Mouse (Mus musculus): Measurements from ENCODE around the gene Gpn1. TPM values are rescaled to one million over a fixed set of nuclear protein-coding genes. Genes with fewer than 3 reads are reported as not detected.

The Gpn1 gene
- polyA plus RNA-seq, 1 experiment from 2014 or later: 80.6 TPM

Other genes starting within 250 kb of the Gpn1 start
- gene Krtcap3, start 243.1 kb upstream of the Gpn1 start, polyA plus RNA-seq (2016; fragmentation: Nextera tagmentation; extraction: Ambion mirVana): 6.3 and 9.6 TPM in 2 replicates
- 44.4 and 57.8 TPM in 2 replicates for gene Ift172, start 203.6 kb upstream of the Gpn1 start, polyA plus RNA-seq (2016; fragmentation: Nextera tagmentation; extraction: Ambion mirVana)
- gene Fndc4, start 198.7 kb upstream of the Gpn1 start, polyA plus RNA-seq (2016; fragmentation: Nextera tagmentation; extraction: Ambion mirVana): 66.9 and 68.2 TPM in 2 replicates
- gene Gckr, start 197.3 kb upstream of the Gpn1 start, polyA plus RNA-seq (2016; fragmentation: Nextera tagmentation; extraction: Ambion mirVana): 0.38 TPM in 1 of 2 replicates, not detected in the other
- gene Zfp512, start 42.3 kb upstream of the Gpn1 start, polyA plus RNA-seq (2016; fragmentation: Nextera tagmentation; extraction: Ambion mirVana): 97.4 and 101 TPM in 2 replicates
- not detected in 2 replicates for gene 4930548H24Rik, start 9.0 kb upstream of the Gpn1 start, polyA plus RNA-seq (2016; fragmentation: Nextera tagmentation; extraction: Ambion mirVana)
- 35.2 and 40.1 TPM in 2 replicates for gene Slc4a1ap, start 32.3 kb downstream of the Gpn1 start, polyA plus RNA-seq (2016; fragmentation: Nextera tagmentation; extraction: Ambion mirVana)
- gene Supt7l, start 33.1 kb downstream of the Gpn1 start, polyA plus RNA-seq (2016; fragmentation: Nextera tagmentation; extraction: Ambion mirVana): 28.5 and 34.1 TPM in 2 replicates
- gene Mrpl33, start 102.2 kb downstream of the Gpn1 start, polyA plus RNA-seq (2016; fragmentation: Nextera tagmentation; extraction: Ambion mirVana): 193 and 201 TPM in 2 replicates
- gene Rbks, start 202.9 kb downstream of the Gpn1 start, polyA plus RNA-seq (2016; fragmentation: Nextera tagmentation; extraction: Ambion mirVana): 1.8 TPM in 2 replicates
- 42.9 and 45.2 TPM in 2 replicates for gene Babam2, start 202.9 kb downstream of the Gpn1 start, polyA plus RNA-seq (2016; fragmentation: Nextera tagmentation; extraction: Ambion mirVana)